Mouse (Mus musculus) gastrocnemius, postnatal 4 days (tissue): ENCODE results near the gene Olfr791. TPM values are rescaled to one million over a fixed set of nuclear protein-coding genes. Genes with fewer than 3 reads are reported as not detected.

Experiments used
- DNase-seq, 2 experiments: peaks; one replicate each; pipeline ENCODE4 v3.0.0; 2021 to 2022; ENCODE audit warnings: low spot score in 2 of 2, mixed read lengths in 2 of 2
- long read RNA-seq, 2 experiments: library from polyadenylated mRNA; stranded (forward); transcript quantifications; one replicate each; pipeline ENCODE4 v2.0.0; 2021
- total RNA-seq, 2 experiments: library from RNA; stranded (reverse); gene quantifications; 2 replicates each; pipeline ENCODE4 v1.2.3; 2021

Gene Olfr791
- not detected for total RNA-seq
- long read RNA-seq, experiment 1 = 0 reads
- long read RNA-seq, experiment 2 = 0 reads

DNA sequence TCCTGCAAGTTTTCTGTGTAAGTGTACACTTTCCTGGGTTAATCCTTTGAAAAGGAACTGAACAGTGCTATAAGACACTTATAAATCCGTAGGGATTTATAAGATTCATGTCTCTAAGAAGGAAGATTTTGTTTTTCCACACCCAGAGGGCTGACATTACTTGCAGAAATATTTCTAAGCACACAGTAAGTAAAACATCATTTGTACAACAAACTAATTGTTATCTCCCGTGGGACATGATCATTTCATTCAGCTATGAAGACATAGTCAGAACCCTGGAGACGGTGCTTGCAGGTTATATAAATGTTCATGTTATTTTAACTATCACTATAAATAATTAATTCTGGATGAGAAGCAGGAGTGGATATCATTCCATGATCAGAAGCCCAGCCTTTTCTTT, at the start of gene Olfr791:
TSS of gene Olfr791 (plus strand) at position 301 of the 400 bp plus-strand sequence.
- no peak for DNase-seq

DNA sequence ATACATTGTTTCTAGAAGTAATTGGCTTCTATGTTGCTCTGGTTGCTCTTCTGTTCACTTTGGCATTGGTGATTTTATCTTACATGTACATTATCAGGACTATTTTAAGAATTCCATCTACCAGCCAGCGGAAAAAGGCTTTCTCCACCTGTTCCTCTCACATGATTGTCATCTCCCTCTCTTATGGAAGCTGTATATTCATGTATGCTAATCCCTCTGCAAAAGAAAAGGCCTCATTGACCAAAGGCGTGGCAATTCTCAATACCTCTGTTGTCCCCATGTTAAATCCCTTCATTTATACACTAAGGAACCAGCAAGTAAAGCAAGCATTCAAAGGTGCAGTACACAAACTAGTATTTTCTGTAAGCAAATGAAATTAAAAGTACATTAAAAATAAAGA, 48.3 kb upstream of the Olfr791 start:
- no peak for DNase-seq

DNA sequence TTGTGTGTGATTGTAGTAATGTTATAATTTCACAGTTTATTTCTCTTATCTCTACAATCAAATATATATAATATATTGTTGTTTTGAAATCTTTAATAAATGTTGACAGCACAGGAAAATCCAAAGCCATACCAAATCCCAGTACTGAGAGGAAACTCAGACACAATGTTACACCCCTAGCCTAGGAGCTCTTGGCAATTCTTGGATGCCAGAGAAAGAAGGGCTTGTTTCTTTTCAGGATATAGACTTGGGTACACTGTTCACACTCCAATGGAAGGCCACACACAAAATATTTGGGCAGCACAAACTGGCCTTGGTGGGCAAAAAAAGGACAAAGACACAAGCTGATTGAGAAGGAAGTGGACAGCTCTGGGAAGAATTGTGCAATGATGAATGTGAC, 47.9 kb upstream of the Olfr791 start:
- no peak for DNase-seq

DNA sequence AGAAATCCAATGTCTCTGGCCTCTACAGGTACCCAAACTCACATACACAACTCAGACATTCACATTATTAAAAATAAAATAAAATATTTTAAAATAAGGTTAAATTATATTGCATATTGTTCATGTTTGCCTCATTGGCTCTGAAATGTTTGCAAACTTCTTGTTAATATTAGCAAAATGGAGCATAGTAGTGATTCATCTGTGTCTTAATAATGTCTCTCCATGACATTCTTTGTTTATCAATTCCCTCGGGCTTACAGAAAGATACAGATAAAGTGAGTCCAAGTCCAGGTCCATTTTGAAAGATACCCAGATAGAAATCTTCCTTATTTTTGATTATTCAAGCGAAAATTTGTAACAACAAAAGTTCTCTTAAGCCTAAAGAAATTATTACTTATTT, 37.1 kb upstream of the Olfr791 start, which contains the start of gene Olfr789:
TSS of gene Olfr789 (plus strand) at position 301 of the 400 bp plus-strand sequence.
- DNase-seq = no peak

DNA sequence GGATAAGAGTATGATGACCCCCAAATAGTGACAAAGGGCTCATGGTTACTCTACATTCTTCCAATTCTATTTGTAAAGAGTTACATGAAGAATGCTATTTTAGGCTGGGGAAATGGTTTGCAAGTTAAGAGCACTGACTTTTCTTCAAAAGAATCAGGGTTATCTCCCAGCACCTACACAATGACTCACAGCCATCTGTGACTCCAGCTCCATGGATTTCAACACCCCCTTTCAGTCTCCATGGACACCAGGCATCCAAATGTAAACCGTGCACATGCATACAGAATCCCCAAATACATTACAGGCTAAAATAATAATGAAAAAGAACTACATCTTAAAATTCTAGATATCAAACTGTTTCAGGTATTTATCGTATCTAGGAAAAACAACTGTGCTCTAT, 31.5 kb upstream of the Olfr791 start:
- no peak for DNase-seq

DNA sequence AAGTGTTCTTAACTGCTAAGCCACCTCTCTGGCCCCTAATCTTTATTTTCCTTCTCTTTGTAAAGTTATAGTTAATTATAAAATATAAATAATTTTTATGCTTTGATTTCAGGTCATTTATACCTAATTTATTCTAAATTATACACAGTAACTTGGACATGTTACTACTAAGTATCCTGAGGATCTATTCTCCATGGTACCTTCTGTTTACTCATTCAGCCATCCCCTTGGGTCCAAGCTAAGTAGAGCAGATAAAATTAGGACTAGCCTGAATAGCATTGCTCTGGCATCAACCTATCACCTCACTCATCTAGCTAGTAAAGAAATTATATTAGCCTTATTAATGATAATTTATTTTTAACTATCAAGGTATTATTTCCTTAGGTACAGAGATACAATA, 23.4 kb upstream of the Olfr791 start, which contains the start of gene Olfr790:
TSS of gene Olfr790 (plus strand) at position 301 of the 400 bp plus-strand sequence.
- DNase-seq = no peak

DNA sequence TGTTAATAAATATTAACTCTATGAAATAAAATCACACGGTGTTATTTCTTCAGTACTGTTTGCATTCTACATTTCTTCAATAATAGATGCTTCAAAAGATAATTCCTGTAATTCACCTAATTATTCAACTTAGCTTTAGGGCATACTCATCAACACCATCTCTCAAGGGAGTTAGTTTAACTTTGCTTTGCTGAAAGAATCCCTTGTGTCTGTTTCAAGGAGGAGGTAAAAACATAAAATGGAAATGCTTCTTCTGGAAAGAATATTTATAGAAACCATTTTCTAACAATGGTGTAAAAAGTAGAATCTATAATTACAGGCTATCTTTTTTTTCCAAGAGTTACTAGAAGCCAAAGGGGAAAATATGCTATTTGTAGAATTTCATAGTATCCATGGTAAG, 17.3 kb downstream of the Olfr791 start, which contains the start of gene Olfr792:
TSS of gene Olfr792 (plus strand) at position 301 of the 400 bp plus-strand sequence.
- no peak for DNase-seq

DNA sequence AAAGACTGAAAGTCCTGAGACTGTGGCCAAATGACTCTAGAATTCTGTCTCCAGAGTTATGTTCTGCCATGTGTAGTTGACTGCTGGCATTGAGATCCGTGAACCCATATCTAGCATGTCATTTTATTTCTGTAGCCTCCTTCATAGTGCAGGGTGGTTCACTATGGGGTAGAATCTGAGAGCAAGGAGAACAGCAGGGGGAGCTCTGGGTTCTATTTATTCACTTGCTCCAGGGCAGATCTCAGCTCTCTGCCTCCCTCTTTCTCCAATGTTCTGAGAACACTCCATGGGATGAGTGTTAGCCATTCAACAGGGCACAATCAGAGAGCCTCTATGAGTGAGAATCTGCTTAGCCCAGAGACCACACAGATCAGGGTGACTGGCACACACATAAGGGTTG, 27.8 kb downstream of the Olfr791 start:
- DNase-seq = no peak

DNA sequence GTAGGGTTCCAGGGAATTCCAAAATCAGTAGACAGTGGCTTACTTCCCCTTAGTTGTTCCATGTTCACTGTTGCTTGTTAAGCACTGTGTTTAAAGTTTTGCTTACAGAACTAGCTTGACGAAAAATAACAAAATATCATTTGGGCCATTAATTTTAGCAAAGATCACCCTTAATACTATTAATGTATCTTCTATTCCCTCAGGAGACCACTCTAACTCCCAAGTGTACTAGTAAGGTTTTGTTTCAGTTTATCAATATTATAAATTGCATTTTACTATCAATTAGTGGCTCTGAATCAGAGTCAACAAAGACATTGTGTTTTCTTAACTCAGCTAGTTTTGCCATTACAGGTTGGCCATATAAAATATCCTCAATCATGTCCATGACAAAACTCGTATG, 45.8 kb downstream of the Olfr791 start, which contains the start of gene Olfr794:
TSS of gene Olfr794 (plus strand) at position 301 of the 400 bp plus-strand sequence.
- DNase-seq = no peak

DNA sequence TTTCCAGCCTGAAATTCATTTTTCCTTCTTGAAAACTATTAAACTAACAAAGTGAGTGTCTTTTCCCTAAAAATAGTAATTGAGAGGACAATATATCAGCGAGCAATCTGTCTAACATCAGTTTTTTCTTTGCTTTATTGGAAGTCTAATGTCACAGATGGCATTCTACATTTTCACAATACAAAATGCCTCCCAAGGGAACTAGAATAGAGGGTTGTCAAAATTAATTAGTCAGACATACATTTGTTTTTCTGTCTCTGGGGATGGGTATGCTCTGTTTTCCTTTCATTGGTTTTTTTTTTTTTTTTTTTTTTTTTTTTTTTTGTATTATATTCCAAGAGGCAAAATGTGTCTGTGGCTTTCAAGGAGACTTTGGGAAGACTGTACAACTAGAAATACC, 55.5 kb downstream of the Olfr791 start:
- no peak for DNase-seq

Other genes with a start within 250 kb of the Olfr791 start
- not detected for gene Olfr780, start 203.7 kb upstream of the Olfr791 start, total RNA-seq
- not detected for gene Olfr781, start 192.9 kb upstream of the Olfr791 start, total RNA-seq
- not detected for gene Olfr782, start 172.9 kb upstream of the Olfr791 start, total RNA-seq
- under 1 TPM in 1 of 2 experiments, not detected in 1; 0.07 TPM for gene Olfr784, start 137.7 kb upstream of the Olfr791 start, total RNA-seq
- gene Olfr785, start 116.4 kb upstream of the Olfr791 start, total RNA-seq = not detected
- gene Olfr786, start 94.5 kb upstream of the Olfr791 start, total RNA-seq = not detected
- not detected for gene Olfr787, start 59.9 kb upstream of the Olfr791 start, total RNA-seq
- gene Olfr788, start 50.8 kb upstream of the Olfr791 start, total RNA-seq = not detected
- gene Olfr789, start 37.0 kb upstream of the Olfr791 start, total RNA-seq = not detected
- not detected for gene Olfr790, start 23.3 kb upstream of the Olfr791 start, total RNA-seq
- gene Olfr792, start 17.4 kb downstream of the Olfr791 start, total RNA-seq = not detected
- gene Olfr794, start 45.9 kb downstream of the Olfr791 start, total RNA-seq = not detected
- not detected for gene Olfr796, start 90.8 kb downstream of the Olfr791 start, total RNA-seq
- gene Olfr798, start 106.1 kb downstream of the Olfr791 start, total RNA-seq = not detected
- not detected for gene Olfr799, start 115.7 kb downstream of the Olfr791 start, total RNA-seq
- gene Olfr800, start 135.9 kb downstream of the Olfr791 start, total RNA-seq = not detected
- gene Olfr801, start 152.1 kb downstream of the Olfr791 start, total RNA-seq = not detected
- not detected for gene Olfr802, start 166.4 kb downstream of the Olfr791 start, total RNA-seq
- gene Olfr803, start 172.5 kb downstream of the Olfr791 start, total RNA-seq = not detected
- gene Olfr804, start 181.4 kb downstream of the Olfr791 start, total RNA-seq = not detected
- gene Olfr805, start 207.6 kb downstream of the Olfr791 start, total RNA-seq = not detected
- not detected for gene Olfr806, start 220.1 kb downstream of the Olfr791 start, total RNA-seq
- gene Olfr807, start 236.0 kb downstream of the Olfr791 start, total RNA-seq = not detected
- not detected for gene Olfr808, start 243.7 kb downstream of the Olfr791 start, total RNA-seq